Mouse (Mus musculus) liver, embryonic 16.5 days (tissue): ENCODE measurements around the gene Mylip. TPM values are rescaled to one million over a fixed set of nuclear protein-coding genes. Genes with fewer than 3 reads are reported as not detected.

Experiments
- ATAC-seq: fragments of 200-750 bp; cut with Nextera tagmentation; 2 replicates; pipeline ENCODE4 v1.8.0; 2017; ENCODE audit warnings: low read depth, mild to moderate bottlenecking, moderate number of reproducible peaks, moderate library complexity
- H3K27ac ChIP-seq: fragments of 300-500 bp; sonication (generic); 2 replicates; pipeline ENCODE4 v1.5.1; 2014; ENCODE audit warnings: mild to moderate bottlenecking, low read length
- H3K27me3 ChIP-seq: fragments of 300-500 bp; sonication (generic); 2 replicates; pipeline ENCODE4 v1.6.1; 2014; ENCODE audit warnings: low read depth, low read length, mixed read lengths; ENCODE audit not compliant: control insufficient read depth, insufficient read depth
- H3K36me3 ChIP-seq: fragments of 300-500 bp; sonication (generic); 2 replicates; pipeline ENCODE4 v1.6.1; 2014; ENCODE audit warnings: mild to moderate bottlenecking; ENCODE audit not compliant: control insufficient read depth, insufficient read depth
- H3K4me1 ChIP-seq: fragments of 300-500 bp; sonication (generic); 2 replicates; pipeline ENCODE4 v1.6.1; 2014; ENCODE audit warnings: low read depth, low read length, mixed read lengths; ENCODE audit not compliant: control insufficient read depth
- H3K4me2 ChIP-seq: fragments of 300-500 bp; sonication (generic); 2 replicates; pipeline ENCODE4 v1.6.1; 2014; ENCODE audit warnings: low read depth, low read length, mixed read lengths
- H3K4me3 ChIP-seq: fragments of 300-500 bp; sonication (generic); 2 replicates; pipeline ENCODE4 v1.5.1; 2014; ENCODE audit warnings: low read depth, mild to moderate bottlenecking, low read length
- H3K9ac ChIP-seq: fragments of 300-500 bp; sonication (generic); 2 replicates; pipeline ENCODE4 v1.6.1; 2014; ENCODE audit warnings: low read depth, low read length
- H3K9me3 ChIP-seq: fragments of 300-500 bp; sonication (generic); replicated peaks from 2 replicates; pipeline ENCODE4 v1.6.1; 2016; ENCODE audit warnings: low read length; ENCODE audit not compliant: control insufficient read depth
- WGBS: fragments of 180-500 bp; shearing (Covaris S2); extraction: QIAGEN DNeasy Blood & Tissue Kit; methylation state at CpG from one replicate; pipeline ENCODE4 v1.1.7; 2014; ENCODE audit not compliant: insufficient replicate concordance; 5-methylcytosine and 5-hydroxymethylcytosine counted together
- polyA plus RNA-seq: library from polyadenylated mRNA; unstranded; fragments of >200 nt; fragmentation: Nextera tagmentation; extraction: Ambion mirVana; gene quantifications from 2 replicates; pipeline ENCODE4 v1.2.1, GENCODE M21; 2015

Gene Mylip
- polyA plus RNA-seq, 1 experiment from 2014 or later: 7.7 TPM

DNA sequence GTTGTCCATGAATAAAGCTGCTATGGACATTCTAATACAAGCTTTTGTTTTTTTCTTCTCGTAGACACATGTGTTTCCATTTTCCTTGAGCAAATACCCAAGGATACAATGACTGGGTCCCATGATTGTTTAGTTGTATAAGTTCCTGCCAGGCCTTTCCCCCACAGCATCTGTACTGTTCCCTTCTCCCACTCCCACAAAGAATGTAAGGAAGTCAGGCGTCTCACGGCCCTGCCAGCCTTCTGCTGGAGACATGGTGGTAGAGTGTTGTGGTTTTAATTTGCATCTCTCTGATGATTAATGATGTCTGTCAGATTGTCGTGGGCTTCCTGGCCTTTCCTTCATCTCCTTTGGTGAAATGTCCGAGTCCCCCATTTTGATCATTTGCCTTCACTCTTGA lies 7.7 kb downstream of the Mylip start:
- ATAC-seq: no peak
- no peak overlapping the region for H3K9ac ChIP-seq
- peaks cover 27% of the 10 kb centered on the region for H3K4me1 ChIP-seq
- H3K4me3 ChIP-seq: no peak overlapping the region
- H3K9me3 ChIP-seq: no peaks in the 10 kb centered on the region
- WGBS: 62% methylated on average over 5 of the region's 5 CpGs
- H3K27me3 ChIP-seq: peaks cover 2% of the 10 kb centered on the region; the same call in 1 of the 2 replicates
- H3K27ac ChIP-seq: no peak overlapping the region
- H3K4me2 ChIP-seq: no peak overlapping the region
- H3K36me3 ChIP-seq: peaks cover 4% of the 10 kb centered on the region

DNA sequence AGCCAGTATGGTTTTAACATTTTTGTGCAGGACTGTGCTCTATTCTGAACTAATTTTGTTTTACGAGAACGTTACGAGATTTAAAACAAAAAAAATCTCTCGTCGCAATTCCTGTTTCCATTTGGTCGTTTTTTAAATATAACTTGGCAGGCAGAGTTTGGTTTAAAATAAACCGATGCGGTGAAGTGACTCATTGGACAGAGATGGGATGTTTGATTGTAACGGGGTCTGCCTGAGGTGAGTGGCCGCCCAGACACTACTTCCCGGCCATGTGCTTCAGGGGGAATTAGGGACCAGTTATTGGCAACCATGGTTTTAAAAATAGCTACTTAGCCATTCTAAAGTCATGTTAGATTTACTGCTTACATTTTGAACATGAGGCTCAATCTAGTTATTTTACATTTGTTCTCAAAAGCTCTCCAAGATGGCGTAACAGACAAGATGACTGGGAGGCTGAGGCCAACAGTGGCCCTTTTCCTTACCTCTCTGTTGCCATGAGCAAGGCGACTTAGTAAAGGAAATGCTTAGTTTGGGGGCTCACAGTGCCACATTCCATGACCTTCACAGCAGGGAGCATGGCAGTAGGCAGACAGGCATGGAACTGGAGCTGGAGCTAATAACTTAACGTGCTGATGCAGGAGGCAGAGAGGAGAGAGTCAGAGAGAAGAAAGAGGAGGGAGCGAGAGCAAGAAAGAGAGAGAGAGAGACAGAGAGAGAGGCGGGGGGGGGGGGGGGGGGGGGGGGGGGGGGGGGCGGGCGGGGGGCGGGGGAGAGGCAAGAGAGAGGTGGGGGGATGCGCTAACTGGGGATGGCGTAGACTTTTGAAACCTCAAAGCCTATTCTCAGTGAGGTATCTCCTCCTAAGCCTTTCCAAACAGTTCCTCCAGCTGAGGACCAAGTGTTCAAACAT lies 8.6 kb downstream of the Mylip start:
- H3K4me3 ChIP-seq: no peak overlapping the region
- peaks cover 29% of the 10 kb centered on the region for H3K4me1 ChIP-seq
- peaks cover 1% of the 10 kb centered on the region; the same call in 1 of the 2 replicates for H3K36me3 ChIP-seq
- H3K27ac ChIP-seq: no peak overlapping the region
- no peak overlapping the region for H3K4me2 ChIP-seq
- no peaks in the 10 kb centered on the region for H3K9me3 ChIP-seq
- ATAC-seq: no peak
- peaks cover 2% of the 10 kb centered on the region; the same call in 1 of the 2 replicates for H3K27me3 ChIP-seq
- no peak overlapping the region for H3K9ac ChIP-seq
- WGBS: 84% methylated on average over 16 of the region's 21 CpGs

DNA sequence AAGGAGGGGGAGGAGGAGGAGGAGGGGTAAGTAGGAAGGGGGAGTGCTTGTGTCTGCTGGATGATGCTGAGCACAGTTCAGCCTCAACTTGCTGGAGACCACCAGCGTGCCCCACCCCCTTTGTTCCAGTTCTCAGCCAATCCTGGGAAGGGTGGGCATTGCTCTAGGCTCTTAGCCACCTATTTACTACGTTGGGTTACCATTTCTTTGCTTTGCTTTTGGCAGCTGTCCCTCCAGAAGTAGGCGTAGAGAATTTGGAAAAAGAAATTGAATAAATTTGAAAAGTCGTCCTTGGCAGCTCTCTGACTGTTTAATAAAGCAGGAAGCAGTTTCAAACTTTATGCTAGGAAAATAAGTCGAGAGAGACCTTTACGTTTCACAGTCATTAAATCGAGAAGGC lies 11.2 kb downstream of the Mylip start:
- H3K36me3 ChIP-seq: peaks cover 5% of the 10 kb centered on the region; the same call in 1 of the 2 replicates
- H3K4me1 ChIP-seq: peaks cover 49% of the 10 kb centered on the region
- H3K4me2 ChIP-seq: no peak overlapping the region
- H3K9me3 ChIP-seq: no peaks in the 10 kb centered on the region
- H3K4me3 ChIP-seq: no peak overlapping the region
- H3K9ac ChIP-seq: no peak overlapping the region
- WGBS: 77% methylated on average over 7 of the region's 7 CpGs
- no peak overlapping the region for H3K27ac ChIP-seq
- ATAC-seq: no peak
- H3K27me3 ChIP-seq: peaks cover 2% of the 10 kb centered on the region; the same call in 1 of the 2 replicates

DNA sequence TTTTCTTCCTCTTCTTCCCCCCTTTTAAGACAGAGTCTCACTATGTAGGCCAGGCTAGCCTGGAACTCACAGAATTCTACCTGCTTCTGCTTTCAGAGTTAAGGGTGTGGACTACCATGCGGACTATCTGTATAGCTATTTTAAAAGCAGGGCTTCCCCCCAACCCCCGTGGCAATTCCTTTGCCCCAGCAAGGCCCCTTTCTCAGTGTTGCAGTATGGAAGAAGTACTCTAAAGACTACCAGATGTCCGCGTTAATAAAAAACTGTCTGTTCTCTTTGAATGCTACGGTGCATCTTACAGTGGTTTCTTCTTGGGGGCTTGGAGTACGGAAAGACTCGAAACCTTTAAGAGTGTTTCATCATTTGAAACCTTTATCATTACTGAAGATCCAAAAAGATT lies 12.3 kb downstream of the Mylip start:
- Histone ChIP-seq H3K27me3 (no peaks in the 10 kb centered on the region), H3K4me1 (peaks cover 60% of the 10 kb centered on the region), H3K36me3 (peaks cover 16% of the 10 kb centered on the region), H3K4me2 (no peak overlapping the region), H3K9ac (no peak overlapping the region), H3K27ac (peak overlapping the region; percentile 61; the same call in 1 of the 2 replicates), H3K4me3 (no peak overlapping the region), H3K9me3 (no peaks in the 10 kb centered on the region)
- no peak for ATAC-seq
- 73% methylated on average over 7 of the region's 7 CpGs for WGBS

DNA sequence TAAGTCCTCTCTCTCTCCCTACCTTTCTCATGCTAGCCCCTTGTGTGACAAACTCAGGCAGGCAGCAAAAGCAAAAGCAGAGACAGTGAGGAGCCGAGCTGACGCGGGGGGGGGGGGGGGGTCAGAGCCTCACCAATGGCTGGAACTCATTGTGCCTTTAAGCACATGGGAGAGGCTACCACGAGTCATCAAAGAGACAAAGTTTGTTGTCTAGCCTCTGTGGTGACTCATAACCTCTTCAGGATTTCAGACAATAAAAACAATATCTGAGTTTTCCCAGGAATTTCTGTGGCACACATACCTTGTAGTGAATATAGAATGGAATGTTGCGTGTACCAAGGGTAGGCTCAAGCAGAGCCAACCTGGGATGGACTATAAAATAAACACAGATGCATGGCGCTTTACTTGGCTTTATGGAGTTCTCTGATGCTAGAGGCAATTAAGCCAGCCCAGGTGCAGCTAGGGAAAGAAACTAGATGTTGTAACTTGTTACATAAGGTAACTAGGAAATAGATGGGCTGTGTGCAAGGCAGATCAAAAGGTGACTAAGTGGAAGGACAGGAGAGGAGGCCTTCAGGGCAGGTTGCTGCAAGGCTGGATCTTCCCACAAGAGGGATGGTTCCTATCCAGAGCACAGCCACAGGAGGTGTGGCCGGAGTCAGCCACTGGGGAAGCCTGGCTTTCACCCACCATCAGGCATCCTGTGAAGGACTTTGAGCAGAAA lies 12.9 kb downstream of the Mylip start:
- peaks cover 65% of the 10 kb centered on the region for H3K4me1 ChIP-seq
- WGBS: 79% methylated on average over 7 of the region's 7 CpGs
- H3K4me2 ChIP-seq: no peak overlapping the region
- H3K4me3 ChIP-seq: no peak overlapping the region
- no peak for ATAC-seq
- peaks cover 23% of the 10 kb centered on the region for H3K36me3 ChIP-seq
- peak overlapping the region; percentile 61 for H3K27ac ChIP-seq
- no peak overlapping the region for H3K9ac ChIP-seq
- no peaks in the 10 kb centered on the region for H3K9me3 ChIP-seq
- no peaks in the 10 kb centered on the region for H3K27me3 ChIP-seq

DNA sequence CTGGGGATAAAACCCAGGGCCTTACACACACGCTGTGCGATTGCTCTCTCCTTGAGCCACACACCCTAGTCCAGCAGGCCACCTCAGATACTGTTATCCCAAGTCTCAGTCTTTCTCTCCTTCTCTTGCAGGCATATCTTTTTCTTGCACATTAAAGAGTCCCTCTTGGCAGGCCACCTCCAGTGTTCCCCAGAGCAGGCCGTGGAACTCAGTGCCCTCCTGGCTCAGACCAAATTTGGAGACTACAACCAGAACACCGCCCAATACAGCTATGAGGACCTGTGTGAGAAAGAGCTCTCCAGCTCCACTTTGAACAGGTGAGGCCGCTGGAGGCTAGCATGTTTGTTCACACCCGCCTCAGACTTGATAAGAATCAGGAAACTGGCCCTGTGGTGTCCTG lies 14.7 kb downstream of the Mylip start:
- peak overlapping the region; percentile 49 for H3K4me2 ChIP-seq
- 29% methylated on average over 6 of the region's 6 CpGs for WGBS
- H3K27me3 ChIP-seq: no peaks in the 10 kb centered on the region
- peak overlapping the region; percentile 39; the same call in 1 of the 2 replicates for H3K9ac ChIP-seq
- peaks cover 65% of the 10 kb centered on the region for H3K4me1 ChIP-seq
- peak; percentile 89 for ATAC-seq
- H3K9me3 ChIP-seq: no peaks in the 10 kb centered on the region
- 0 out of 2 replicates have a peak overlapping the region, but pooled peaks have one; percentile 12 for H3K4me3 ChIP-seq
- peak overlapping the region; percentile 88 for H3K27ac ChIP-seq
- peaks cover 41% of the 10 kb centered on the region for H3K36me3 ChIP-seq

DNA sequence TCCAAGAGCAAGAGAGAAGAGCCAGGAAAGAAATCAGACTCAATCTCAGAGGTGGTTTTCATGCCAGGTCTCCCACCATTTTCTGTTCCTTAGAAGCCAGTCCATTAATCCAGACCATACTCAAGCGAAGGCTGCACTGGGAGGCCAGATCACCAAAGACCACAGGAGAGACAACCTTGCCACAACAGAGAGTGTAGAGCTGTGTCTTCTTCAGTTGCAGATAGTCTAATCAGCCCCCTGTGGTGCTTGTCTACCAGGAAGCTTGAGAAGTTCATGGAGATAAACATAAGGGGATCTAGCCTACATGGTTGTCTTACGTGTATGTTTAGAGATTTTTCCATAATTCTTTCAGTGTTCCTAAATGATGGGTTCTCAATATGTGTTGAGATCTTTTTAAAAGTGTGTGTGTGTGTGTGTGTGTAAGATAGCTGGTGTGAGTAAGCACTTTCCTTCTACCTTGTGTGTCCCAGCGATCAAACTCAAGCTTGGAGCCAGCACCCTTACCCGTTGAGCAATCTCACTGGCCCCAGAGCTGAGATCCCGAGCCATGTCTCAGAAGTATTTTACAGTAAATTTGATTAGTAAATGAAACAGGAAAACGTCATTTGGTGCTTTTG lies 15.8 kb downstream of the Mylip start:
- no peak overlapping the region for H3K4me3 ChIP-seq
- H3K36me3 ChIP-seq: peaks cover 51% of the 10 kb centered on the region
- H3K27me3 ChIP-seq: no peaks in the 10 kb centered on the region
- peak overlapping the region; percentile 49 for H3K4me2 ChIP-seq
- ATAC-seq: peak; percentile 52
- H3K9me3 ChIP-seq: no peaks in the 10 kb centered on the region
- peak overlapping the region; percentile 88 for H3K27ac ChIP-seq
- H3K4me1 ChIP-seq: peaks cover 62% of the 10 kb centered on the region
- 39% methylated on average over 6 of the region's 6 CpGs for WGBS
- peak overlapping the region; percentile 20 for H3K9ac ChIP-seq

DNA sequence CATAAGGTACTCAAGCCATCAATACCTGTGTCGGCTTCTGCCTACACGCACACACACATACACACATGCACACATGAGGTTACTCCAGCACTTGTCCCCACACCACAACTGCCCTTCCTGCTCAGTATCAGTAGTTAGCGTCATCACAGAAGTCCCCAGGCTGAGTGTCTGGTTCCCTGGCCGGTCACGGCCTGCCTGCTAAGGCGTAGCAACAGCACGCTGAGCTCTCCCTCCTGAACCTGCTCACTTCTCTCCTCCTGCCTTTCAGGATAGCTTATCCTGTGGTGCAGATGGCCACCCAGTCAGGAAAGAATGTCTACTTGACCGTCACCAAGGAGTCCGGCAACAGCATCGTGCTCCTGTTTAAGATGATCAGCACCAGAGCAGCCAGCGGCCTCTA lies 16.7 kb downstream of the Mylip start:
- H3K27ac ChIP-seq: peak overlapping the region; percentile 29; the same call in 1 of the 2 replicates
- H3K36me3 ChIP-seq: peaks cover 59% of the 10 kb centered on the region
- no peak overlapping the region; the same call in 1 of the 2 replicates for H3K4me2 ChIP-seq
- no peak overlapping the region for H3K4me3 ChIP-seq
- H3K27me3 ChIP-seq: no peaks in the 10 kb centered on the region
- H3K4me1 ChIP-seq: peaks cover 55% of the 10 kb centered on the region
- WGBS: 65% methylated on average over 11 of the region's 11 CpGs
- ATAC-seq: no peak
- no peak overlapping the region for H3K9ac ChIP-seq
- H3K9me3 ChIP-seq: no peaks in the 10 kb centered on the region
